Mouse (Mus musculus) thymus, adult 2 months (tissue): Measurements from ENCODE around the gene Lrrc39. TPM values are rescaled to one million over a fixed set of nuclear protein-coding genes. Genes with fewer than 3 reads are reported as not detected.

ENCODE experiments used
- DNase-seq: peaks from one replicate; pipeline ENCODE4 v3.0.0; 2021
- H3K27ac ChIP-seq: fragments of 200-500 bp; 2 replicates; pipeline ENCODE4 v1.5.1; 2012; ENCODE audit warnings: low read length, control low read depth; ENCODE audit not compliant: control insufficient read depth, insufficient read depth
- H3K27me3 ChIP-seq: fragments of 200-500 bp; 2 replicates; pipeline ENCODE4 v1.6.1; 2012; ENCODE audit warnings: mild to moderate bottlenecking, low read length, moderate library complexity, mixed read lengths; ENCODE audit not compliant: control insufficient read depth, insufficient read depth
- H3K36me3 ChIP-seq: fragments of 200-500 bp; 2 replicates; pipeline ENCODE4 v1.6.1; 2012; ENCODE audit warnings: mild to moderate bottlenecking, low read length, moderate library complexity; ENCODE audit not compliant: control insufficient read depth, insufficient read depth
- H3K4me1 ChIP-seq: fragments of 200-500 bp; replicated peaks from 2 replicates; pipeline ENCODE4 v1.6.1; 2012; ENCODE audit warnings: low read length; ENCODE audit not compliant: control insufficient read depth, insufficient read depth
- H3K4me3 ChIP-seq: fragments of 200-500 bp; 2 replicates; pipeline ENCODE4 v1.5.1; 2012; ENCODE audit warnings: mild to moderate bottlenecking, low read length, control low read depth, moderate library complexity; ENCODE audit not compliant: control insufficient read depth, insufficient read depth
- CTCF ChIP-seq: fragments of 200-500 bp; IDR thresholded peaks from 2 replicates; pipeline ENCODE4 v1.5.1; 2012; ENCODE audit warnings: mild to moderate bottlenecking, control low read depth, low read length, moderate library complexity, borderline replicate concordance; ENCODE audit not compliant: control insufficient read depth, poor library complexity, insufficient read depth; ENCODE audit errors: extremely low read depth
- POLR2A ChIP-seq: fragments of 200-500 bp; IDR thresholded peaks from 2 replicates; pipeline ENCODE4 v1.6.1; 2012; ENCODE audit warnings: mild to moderate bottlenecking, low read length, control low read depth, moderate library complexity; ENCODE audit not compliant: control insufficient read depth, poor library complexity, insufficient read depth; ENCODE audit errors: extremely low read depth
- WGBS: fragments of 180-500 bp; shearing (Covaris S2); methylation state at CpG from one replicate; pipeline ENCODE4 v1.1.7; 2018; 5-methylcytosine and 5-hydroxymethylcytosine counted together
- polyA plus RNA-seq: library from polyadenylated mRNA; depleted of rRNA; stranded (reverse); fragments of >200 nt; gene quantifications from 2 replicates; pipeline ENCODE4 v1.2.3, GENCODE M21; 2012; rRNA removed

Lrrc39 gene
- polyA plus RNA-seq, 1 experiment: 1.7 TPM

DNA sequence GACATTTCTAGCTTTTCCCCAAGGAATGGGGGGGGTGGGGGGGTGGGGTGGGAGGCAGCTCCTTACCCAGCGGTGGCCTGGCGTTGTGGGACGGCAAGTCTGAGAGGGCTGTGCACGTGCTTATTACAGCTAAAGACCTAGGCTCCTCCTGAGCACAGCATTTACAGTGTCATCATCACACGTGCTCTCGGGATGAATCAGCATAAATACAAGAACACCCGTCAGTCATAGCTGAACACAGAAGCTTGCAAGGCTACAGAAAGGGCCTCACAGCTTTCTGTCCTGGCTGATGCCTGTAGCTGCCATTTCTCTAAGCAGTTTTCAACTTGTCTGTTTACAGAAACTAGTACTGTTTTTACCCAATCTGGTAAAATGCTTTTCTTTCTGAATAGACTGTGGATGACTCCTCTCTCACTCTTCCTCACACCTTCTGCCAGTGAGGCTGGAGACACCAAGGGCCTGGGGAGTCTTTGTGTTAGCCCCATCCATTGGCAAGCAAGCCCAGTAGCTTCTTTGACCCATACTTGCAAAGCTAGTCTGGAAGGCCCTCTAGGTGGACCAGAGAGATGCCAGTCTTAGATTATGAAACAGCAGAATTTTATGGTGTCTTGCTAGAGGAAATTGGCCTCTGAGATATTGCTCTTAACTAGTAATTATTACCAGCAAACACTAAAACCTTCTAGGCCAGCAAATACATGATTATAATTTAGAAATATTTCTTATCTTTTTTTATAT lies 58.0 kb downstream of the Lrrc39 start:
- H3K36me3 ChIP-seq: peaks cover 30% of the 10 kb centered on the region
- WGBS: 82% methylated on average over 7 of the region's 7 CpGs

GRCm38 (mm10) chr3:116622641-116623040 lies 59.9 kb downstream of the Lrrc39 start:
- H3K36me3 ChIP-seq: peaks cover 24% of the 10 kb centered on the region
- no peak for DNase-seq
- H3K27ac ChIP-seq: no peak overlapping the region
- no peaks in the 10 kb centered on the region for H3K27me3 ChIP-seq
- H3K4me1 ChIP-seq: no peaks in the 10 kb centered on the region
- TF ChIP-seq CTCF (no peak), POLR2A (no peak)
- 96% methylated on average over 7 of the region's 7 CpGs for WGBS
- no peak overlapping the region for H3K4me3 ChIP-seq

More for the DNA sequence above, 58.0 kb downstream of the Lrrc39 start:
- Histone ChIP-seq H3K4me3 (no peak overlapping the region), H3K27me3 (no peaks in the 10 kb centered on the region), H3K27ac (no peak overlapping the region), H3K4me1 (no peaks in the 10 kb centered on the region)
- no peak for DNase-seq
- TF ChIP-seq CTCF (no peak), POLR2A (no peak)

DNA sequence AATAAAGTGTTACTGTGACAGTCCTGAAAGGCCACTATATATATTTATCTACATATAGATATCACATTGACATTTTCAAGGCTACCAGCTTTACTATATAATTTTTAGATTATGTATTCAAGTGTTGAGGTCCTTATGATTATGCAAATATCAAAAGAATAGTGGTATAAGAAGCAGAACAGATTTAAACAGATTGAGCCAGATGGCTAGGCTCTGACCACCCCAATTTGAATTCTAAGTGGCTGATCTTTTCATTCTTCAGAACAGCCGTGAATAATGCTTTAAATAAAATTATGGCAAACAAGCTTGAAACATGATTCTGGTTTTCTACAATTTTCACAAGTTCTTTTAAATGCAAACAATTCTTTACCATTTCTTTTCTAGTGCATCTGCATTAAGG lies 68.7 kb downstream of the Lrrc39 start:
- Histone ChIP-seq H3K36me3 (peaks cover 43% of the 10 kb centered on the region), H3K4me1 (no peaks in the 10 kb centered on the region), H3K27me3 (no peaks in the 10 kb centered on the region), H3K4me3 (no peak overlapping the region), H3K27ac (no peak overlapping the region)
- no peak for TF ChIP-seq POLR2A
- no peak for TF ChIP-seq CTCF
- 94% methylated on average over 1 of the region's 1 CpGs for WGBS
- DNase-seq: no peak

Other genes with a start within 250 kb of the Lrrc39 start
- 8.0 and 11.5 TPM in 2 replicates for gene Cdc14a, start 138.9 kb upstream of the Lrrc39 start, polyA plus RNA-seq
- 34.9 and 36.7 TPM in 2 replicates for gene Rtca, start 54.8 kb upstream of the Lrrc39 start, polyA plus RNA-seq
- gene Dbt, start 49.9 kb upstream of the Lrrc39 start, polyA plus RNA-seq: 7.4 and 8.7 TPM in 2 replicates
- 7.6 and 8.9 TPM in 2 replicates for gene Sass6, start 32.0 kb downstream of the Lrrc39 start, polyA plus RNA-seq
- gene Trmt13, start 51.6 kb downstream of the Lrrc39 start, polyA plus RNA-seq: 10.7 and 12.9 TPM in 2 replicates
- gene Mfsd14a, start 99.7 kb downstream of the Lrrc39 start, polyA plus RNA-seq: 25.2 and 28.6 TPM in 2 replicates
- not detected in 2 replicates for gene Gm43191, start 118.3 kb downstream of the Lrrc39 start, polyA plus RNA-seq
- 6.8 and 11.1 TPM in 2 replicates for gene Slc35a3, start 149.9 kb downstream of the Lrrc39 start, polyA plus RNA-seq
- 8.0 and 8.9 TPM in 2 replicates for gene Agl, start 245.2 kb downstream of the Lrrc39 start, polyA plus RNA-seq